Mouse (Mus musculus): ENCODE measurements around the gene Nuf2.

GRCm38 (mm10) chr1:169485408-169485885 lies 45.8 kb downstream of the Nuf2 start:
- TF ChIP-seq POLR2A (IDR thresholded peaks at IDR 0.05; ENCODE audit: insufficient read length, low read depth) (no peak), CEBPB (IDR thresholded peaks at IDR 0.05; ENCODE audit: insufficient read depth, poor library complexity, severe bottlenecking) (no peak), MYOD1 (IDR thresholded peaks at IDR 0.05; ENCODE audit: control insufficient read depth in 1 of 3, insufficient read length in 2 of 3, low read depth in 2 of 3) (no peak), USF1 (IDR thresholded peaks at IDR 0.05; ENCODE audit: low read depth) (no peak), SRF (IDR thresholded peaks at IDR 0.05; ENCODE audit: control insufficient read depth, insufficient read length, low read depth) (no peak), MAX (IDR thresholded peaks at IDR 0.05; ENCODE audit: low read depth) (no peak), MYOG (IDR thresholded peaks at IDR 0.05; ENCODE audit: control insufficient read depth in 1 of 3, insufficient read depth in 1 of 3, insufficient read length in 2 of 3, low read depth in 2 of 3) (no peak), TCF12 (IDR thresholded peaks at IDR 0.05; ENCODE audit: insufficient read depth, poor library complexity, severe bottlenecking) (no peak), POLR2AphosphoS2 (IDR thresholded peaks at IDR 0.05; ENCODE audit: insufficient read length, low read depth) (no peak)

Data from myocyte (in vitro differentiated cells).